Mouse (Mus musculus): Measurements from ENCODE around the gene Rnf223. TPM values are rescaled to one million over a fixed set of nuclear protein-coding genes. Genes with fewer than 3 reads are reported as not detected.

The Rnf223 gene
- not detected for polyA plus RNA-seq (2014; fragmentation: Illumina TruSeq; extraction: RNeasy Lipid Tissue Mini Kit (QIAGEN cat#74804); ENCODE audit: low read depth, low replicate concordance)

GRCm38 (mm10) chr4:156130436-156130835 is at the start of gene Rnf223:
Gene Rnf223 (plus strand): TSS chr4:156130513.

GRCm38 (mm10) chr4:156109570-156110331 is 20.6 kb upstream of the Rnf223 start, which contains the start of gene 9430015G10Rik:
Gene 9430015G10Rik (plus strand): TSS chr4:156109982.

Other genes with a start within 250 kb of the Rnf223 start
- gene Pusl1, start 238.7 kb upstream of the Rnf223 start, polyA plus RNA-seq (2014; fragmentation: Illumina TruSeq; extraction: RNeasy Lipid Tissue Mini Kit (QIAGEN cat#74804); ENCODE audit: low read depth, low replicate concordance), result 1.4 TPM
- 0.97 TPM for gene Acap3, start 238.7 kb upstream of the Rnf223 start, polyA plus RNA-seq (2014; fragmentation: Illumina TruSeq; extraction: RNeasy Lipid Tissue Mini Kit (QIAGEN cat#74804); ENCODE audit: low read depth, low replicate concordance)
- gene Ube2j2, start 186.7 kb upstream of the Rnf223 start, polyA plus RNA-seq (2014; fragmentation: Illumina TruSeq; extraction: RNeasy Lipid Tissue Mini Kit (QIAGEN cat#74804); ENCODE audit: low read depth, low replicate concordance), result 50.5 TPM
- 28.0 TPM for gene C1qtnf12, start 168.2 kb upstream of the Rnf223 start, polyA plus RNA-seq (2014; fragmentation: Illumina TruSeq; extraction: RNeasy Lipid Tissue Mini Kit (QIAGEN cat#74804); ENCODE audit: low read depth, low replicate concordance)
- 5.6 TPM for gene B3galt6, start 137.9 kb upstream of the Rnf223 start, polyA plus RNA-seq (2014; fragmentation: Illumina TruSeq; extraction: RNeasy Lipid Tissue Mini Kit (QIAGEN cat#74804); ENCODE audit: low read depth, low replicate concordance)
- gene Sdf4, start 137.6 kb upstream of the Rnf223 start, polyA plus RNA-seq (2014; fragmentation: Illumina TruSeq; extraction: RNeasy Lipid Tissue Mini Kit (QIAGEN cat#74804); ENCODE audit: low read depth, low replicate concordance), result 121 TPM
- not detected for gene Tnfrsf4, start 116.7 kb upstream of the Rnf223 start, polyA plus RNA-seq (2014; fragmentation: Illumina TruSeq; extraction: RNeasy Lipid Tissue Mini Kit (QIAGEN cat#74804); ENCODE audit: low read depth, low replicate concordance)
- not detected for gene Tnfrsf18, start 104.3 kb upstream of the Rnf223 start, polyA plus RNA-seq (2014; fragmentation: Illumina TruSeq; extraction: RNeasy Lipid Tissue Mini Kit (QIAGEN cat#74804); ENCODE audit: low read depth, low replicate concordance)
- 0.61 TPM for gene Ttll10, start 71.1 kb upstream of the Rnf223 start, polyA plus RNA-seq (2014; fragmentation: Illumina TruSeq; extraction: RNeasy Lipid Tissue Mini Kit (QIAGEN cat#74804); ENCODE audit: low read depth, low replicate concordance)
- 1.5 TPM for gene 9430015G10Rik, start 20.5 kb upstream of the Rnf223 start, polyA plus RNA-seq (2014; fragmentation: Illumina TruSeq; extraction: RNeasy Lipid Tissue Mini Kit (QIAGEN cat#74804); ENCODE audit: low read depth, low replicate concordance)
- 20.3 TPM for gene Agrn, start 67.0 kb downstream of the Rnf223 start, polyA plus RNA-seq (2014; fragmentation: Illumina TruSeq; extraction: RNeasy Lipid Tissue Mini Kit (QIAGEN cat#74804); ENCODE audit: low read depth, low replicate concordance)
- not detected for gene Isg15, start 70.3 kb downstream of the Rnf223 start, polyA plus RNA-seq (2014; fragmentation: Illumina TruSeq; extraction: RNeasy Lipid Tissue Mini Kit (QIAGEN cat#74804); ENCODE audit: low read depth, low replicate concordance)
- 0.77 TPM for gene AW011738, start 72.8 kb downstream of the Rnf223 start, polyA plus RNA-seq (2014; fragmentation: Illumina TruSeq; extraction: RNeasy Lipid Tissue Mini Kit (QIAGEN cat#74804); ENCODE audit: low read depth, low replicate concordance)
- 2.7 TPM for gene Perm1, start 85.4 kb downstream of the Rnf223 start, polyA plus RNA-seq (2014; fragmentation: Illumina TruSeq; extraction: RNeasy Lipid Tissue Mini Kit (QIAGEN cat#74804); ENCODE audit: low read depth, low replicate concordance)
- 2.0 TPM for gene Plekhn1, start 104.3 kb downstream of the Rnf223 start, polyA plus RNA-seq (2014; fragmentation: Illumina TruSeq; extraction: RNeasy Lipid Tissue Mini Kit (QIAGEN cat#74804); ENCODE audit: low read depth, low replicate concordance)
- 4.9 TPM for gene Noc2l, start 105.5 kb downstream of the Rnf223 start, polyA plus RNA-seq (2014; fragmentation: Illumina TruSeq; extraction: RNeasy Lipid Tissue Mini Kit (QIAGEN cat#74804); ENCODE audit: low read depth, low replicate concordance)
- gene Samd11, start 125.1 kb downstream of the Rnf223 start, polyA plus RNA-seq (2014; fragmentation: Illumina TruSeq; extraction: RNeasy Lipid Tissue Mini Kit (QIAGEN cat#74804); ENCODE audit: low read depth, low replicate concordance), result not detected
- gene Vmn2r-ps159, start 200.6 kb downstream of the Rnf223 start, polyA plus RNA-seq (2014; fragmentation: Illumina TruSeq; extraction: RNeasy Lipid Tissue Mini Kit (QIAGEN cat#74804); ENCODE audit: low read depth, low replicate concordance), result not detected

All from kidney, adult 10 weeks (tissue).